Mouse (Mus musculus): Measurements from ENCODE around the gene Ecpas. TPM values are rescaled to one million over a fixed set of nuclear protein-coding genes. Genes with fewer than 3 reads are reported as not detected.

The Ecpas gene
- polyA plus RNA-seq, 1 experiment from 2014 or later: 55.0 TPM

DNA sequence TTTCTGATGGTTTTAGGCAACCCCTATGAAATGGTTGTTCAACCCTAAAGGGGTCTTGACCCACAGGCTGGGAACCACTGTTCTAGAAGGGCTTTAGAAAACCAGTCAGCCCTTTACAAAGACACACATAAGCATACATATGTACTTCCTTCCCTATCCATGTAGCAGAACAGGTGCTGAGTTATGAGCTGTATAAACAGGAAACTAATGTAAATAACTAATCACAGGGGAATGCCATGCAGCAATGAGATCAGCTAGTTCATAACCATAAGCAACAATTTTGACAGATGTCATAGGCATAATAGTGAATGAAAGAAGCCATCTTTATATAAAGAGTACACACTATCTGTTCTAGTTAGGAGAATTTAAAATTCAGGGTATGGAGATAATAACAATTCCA, 29.1 kb upstream of the Ecpas start:
- no peak overlapping the region for H3K4me3 ChIP-seq (replicated peaks; ENCODE audit: low read depth, low read length)

DNA sequence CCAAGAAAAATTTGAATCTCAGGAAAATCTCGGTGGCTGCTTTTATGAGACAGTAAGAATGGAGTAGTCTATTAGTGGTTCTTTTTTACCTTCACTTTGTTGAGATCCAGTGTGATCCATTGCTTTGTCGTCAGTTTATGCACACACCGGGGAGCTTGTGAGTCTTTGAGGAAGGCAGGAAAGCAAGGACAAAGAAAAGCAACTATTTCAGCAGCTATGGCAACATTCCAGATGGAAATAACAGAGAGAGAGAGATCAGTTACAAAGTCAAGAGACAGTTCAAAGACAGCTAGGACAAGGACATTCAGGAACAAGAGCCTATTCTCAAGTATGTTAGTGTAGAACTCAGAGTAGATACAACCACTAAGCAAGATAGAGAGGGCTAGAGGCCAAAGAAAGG, 23.3 kb upstream of the Ecpas start:
- H3K4me1 ChIP-seq (ENCODE audit: control insufficient read depth, insufficient read depth, low read length): no peaks in the 10 kb centered on the region
- DNase-seq: no peak
- no peak overlapping the region for H3K9ac ChIP-seq (replicated peaks; ENCODE audit: low read length)
- H3K27ac ChIP-seq (replicated peaks; ENCODE audit: low read depth, low read length): no peak overlapping the region
- no peaks in the 10 kb centered on the region for H3K27me3 ChIP-seq (ENCODE audit: control insufficient read depth, insufficient read depth, low read length)
- H3K36me3 ChIP-seq (ENCODE audit: control insufficient read depth, insufficient read depth, low read length): no peaks in the 10 kb centered on the region
- H3K4me3 ChIP-seq (replicated peaks; ENCODE audit: low read depth, low read length): no peak overlapping the region
- ATAC-seq (ENCODE audit: low FRiP score, low TSS enrichment): no peak
- no peak overlapping the region for H3K4me2 ChIP-seq (ENCODE audit: low read length)
- 62% methylated on average over 3 of the region's 3 CpGs for WGBS
- H3K9me3 ChIP-seq (ENCODE audit: control insufficient read depth, low read length): no peaks in the 10 kb centered on the region

More for the DNA sequence above, 29.1 kb upstream of the Ecpas start:
- no peaks in the 10 kb centered on the region for H3K27me3 ChIP-seq (ENCODE audit: control insufficient read depth, insufficient read depth, low read length)
- H3K36me3 ChIP-seq (ENCODE audit: control insufficient read depth, insufficient read depth, low read length): no peaks in the 10 kb centered on the region
- H3K9ac ChIP-seq (replicated peaks; ENCODE audit: low read length): no peak overlapping the region
- no peaks in the 10 kb centered on the region for H3K9me3 ChIP-seq (ENCODE audit: control insufficient read depth, low read length)
- DNase-seq (no peak), ATAC-seq (ENCODE audit: low FRiP score, low TSS enrichment) (no peak)
- H3K4me2 ChIP-seq (ENCODE audit: low read length): no peak overlapping the region
- no peak overlapping the region for H3K27ac ChIP-seq (replicated peaks; ENCODE audit: low read depth, low read length)
- no peaks in the 10 kb centered on the region; the same call in 1 of the 2 replicates for H3K4me1 ChIP-seq (ENCODE audit: control insufficient read depth, insufficient read depth, low read length)

DNA sequence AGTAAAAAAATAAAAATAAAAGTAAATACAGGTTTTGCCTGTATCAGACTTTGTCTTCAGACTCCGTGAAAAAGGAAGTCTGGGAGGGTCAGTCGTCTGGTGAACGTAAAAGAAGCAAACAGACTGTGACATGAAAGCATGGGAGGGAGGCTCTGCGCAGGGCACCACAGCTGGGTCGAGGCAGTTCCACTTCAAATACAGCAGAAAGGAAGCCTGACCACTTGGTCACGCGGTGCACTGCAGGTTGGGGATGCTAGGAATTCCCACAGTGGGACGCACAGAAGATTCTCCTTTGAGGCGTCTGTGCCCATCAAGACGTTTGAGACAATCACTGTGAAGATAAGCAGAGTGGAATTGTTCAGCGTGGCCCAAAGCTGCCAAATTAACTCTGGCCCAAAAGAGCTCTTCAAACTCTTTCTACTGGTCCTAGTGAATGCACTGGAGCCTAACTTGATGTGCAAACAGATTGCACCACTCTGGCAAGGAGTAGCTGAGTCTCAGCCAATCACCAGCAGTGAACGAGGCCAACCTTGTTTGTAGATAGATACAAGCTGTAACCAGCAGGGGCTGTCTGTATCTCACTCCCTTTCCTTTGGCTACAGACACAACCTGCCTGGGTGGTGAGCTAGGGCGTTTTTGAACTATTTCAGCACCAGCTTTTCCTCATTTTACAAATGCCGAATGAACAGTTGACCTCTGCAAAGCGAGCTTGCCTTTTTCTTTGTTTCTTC, 22.4 kb upstream of the Ecpas start:
- no peak overlapping the region for H3K27ac ChIP-seq (replicated peaks; ENCODE audit: low read depth, low read length)
- ATAC-seq (ENCODE audit: low FRiP score, low TSS enrichment) (0 out of 2 replicates have a peak, but pooled peaks have one; percentile 67), DNase-seq (peak; percentile 61)
- H3K4me1 ChIP-seq (ENCODE audit: control insufficient read depth, insufficient read depth, low read length): no peaks in the 10 kb centered on the region
- no peaks in the 10 kb centered on the region for H3K36me3 ChIP-seq (ENCODE audit: control insufficient read depth, insufficient read depth, low read length)
- no peak overlapping the region for H3K9ac ChIP-seq (replicated peaks; ENCODE audit: low read length)
- WGBS: 48% methylated on average over 15 of the region's 15 CpGs
- no peak overlapping the region for H3K4me3 ChIP-seq (replicated peaks; ENCODE audit: low read depth, low read length)
- no peaks in the 10 kb centered on the region for H3K9me3 ChIP-seq (ENCODE audit: control insufficient read depth, low read length)
- no peaks in the 10 kb centered on the region for H3K27me3 ChIP-seq (ENCODE audit: control insufficient read depth, insufficient read depth, low read length)
- no peak overlapping the region for H3K4me2 ChIP-seq (ENCODE audit: low read length)

DNA sequence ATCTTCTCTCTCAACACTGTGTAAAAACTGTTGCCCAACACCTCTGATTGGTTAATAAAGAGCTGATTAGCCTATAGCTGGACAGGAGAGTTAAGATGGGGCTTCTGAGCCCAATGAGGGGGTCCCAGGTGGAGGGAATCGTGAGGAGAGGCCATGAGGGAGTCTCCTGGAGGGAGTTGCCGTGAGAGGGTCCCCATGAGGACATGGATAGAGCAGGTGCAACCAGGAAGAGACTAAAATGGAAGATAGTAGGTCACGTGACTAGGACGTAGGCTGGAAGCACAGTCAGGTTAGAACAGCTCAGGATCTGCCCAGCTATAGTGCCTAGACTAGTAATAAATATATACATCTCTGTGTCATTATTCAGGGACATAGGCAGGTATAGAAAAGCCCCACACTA, 21.8 kb upstream of the Ecpas start:
- H3K9ac ChIP-seq (replicated peaks; ENCODE audit: low read length): no peak overlapping the region
- no peak overlapping the region for H3K27ac ChIP-seq (replicated peaks; ENCODE audit: low read depth, low read length)
- H3K27me3 ChIP-seq (ENCODE audit: control insufficient read depth, insufficient read depth, low read length): no peaks in the 10 kb centered on the region
- H3K4me2 ChIP-seq (ENCODE audit: low read length): no peak overlapping the region
- H3K36me3 ChIP-seq (ENCODE audit: control insufficient read depth, insufficient read depth, low read length): no peaks in the 10 kb centered on the region
- DNase-seq (no peak), ATAC-seq (ENCODE audit: low FRiP score, low TSS enrichment) (no peak)
- no peaks in the 10 kb centered on the region for H3K9me3 ChIP-seq (ENCODE audit: control insufficient read depth, low read length)
- H3K4me1 ChIP-seq (ENCODE audit: control insufficient read depth, insufficient read depth, low read length): no peaks in the 10 kb centered on the region
- H3K4me3 ChIP-seq (replicated peaks; ENCODE audit: low read depth, low read length): no peak overlapping the region
- WGBS: 88% methylated on average over 4 of the region's 4 CpGs

- no peak for ATAC-seq (ENCODE audit: low FRiP score, low TSS enrichment)
- no peak for DNase-seq
These were observed 20.0 kb upstream of the Ecpas start for GRCm38 (mm10) chr4:58932541-58932940.

GRCm38 (mm10) chr4:58927661-58928060, 15.1 kb upstream of the Ecpas start:
- Histone ChIP-seq H3K27me3 (ENCODE audit: control insufficient read depth, insufficient read depth, low read length) (no peaks in the 10 kb centered on the region), H3K4me2 (ENCODE audit: low read length) (no peak overlapping the region), H3K9me3 (ENCODE audit: control insufficient read depth, low read length) (peaks cover 8% of the 10 kb centered on the region; the same call in 1 of the 2 replicates), H3K36me3 (ENCODE audit: control insufficient read depth, insufficient read depth, low read length) (no peaks in the 10 kb centered on the region), H3K4me3 (replicated peaks; ENCODE audit: low read depth, low read length) (no peak overlapping the region), H3K9ac (replicated peaks; ENCODE audit: low read length) (no peak overlapping the region), H3K27ac (replicated peaks; ENCODE audit: low read depth, low read length) (no peak overlapping the region), H3K4me1 (ENCODE audit: control insufficient read depth, insufficient read depth, low read length) (no peaks in the 10 kb centered on the region)
- no peak for ATAC-seq (ENCODE audit: low FRiP score, low TSS enrichment)
- no peak for DNase-seq
- WGBS: 69% methylated on average over 3 of the region's 3 CpGs

More at GRCm38 (mm10) chr4:58932541-58932940, 20.0 kb upstream of the Ecpas start:
- Histone ChIP-seq H3K4me1 (ENCODE audit: control insufficient read depth, insufficient read depth, low read length) (no peaks in the 10 kb centered on the region), H3K9ac (replicated peaks; ENCODE audit: low read length) (no peak overlapping the region), H3K27me3 (ENCODE audit: control insufficient read depth, insufficient read depth, low read length) (no peaks in the 10 kb centered on the region), H3K4me2 (ENCODE audit: low read length) (no peak overlapping the region), H3K36me3 (ENCODE audit: control insufficient read depth, insufficient read depth, low read length) (no peaks in the 10 kb centered on the region), H3K27ac (replicated peaks; ENCODE audit: low read depth, low read length) (no peak overlapping the region), H3K9me3 (ENCODE audit: control insufficient read depth, low read length) (no peaks in the 10 kb centered on the region), H3K4me3 (replicated peaks; ENCODE audit: low read depth, low read length) (no peak overlapping the region)
- WGBS: 92% methylated on average over 6 of the region's 6 CpGs

DNA sequence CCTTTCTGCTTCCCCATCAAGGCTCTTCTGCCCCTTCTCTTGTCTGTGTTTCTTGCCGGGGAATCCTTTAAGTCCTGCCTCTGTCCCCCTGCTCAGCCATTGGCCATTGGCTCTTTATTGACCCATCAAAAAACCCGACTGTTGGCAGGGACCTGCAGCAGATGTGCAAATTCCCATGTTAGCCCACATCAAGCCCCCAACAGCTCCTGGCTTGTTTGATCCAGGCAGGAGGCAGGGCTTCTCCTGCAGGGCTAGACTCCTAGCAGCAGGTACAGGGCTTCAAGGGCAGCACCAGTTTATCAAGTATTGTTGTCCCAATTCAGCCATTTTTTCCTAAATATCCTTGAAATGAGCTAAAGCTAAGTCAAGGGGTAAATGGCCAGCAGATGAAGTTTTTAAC, 13.6 kb upstream of the Ecpas start:
- H3K27ac ChIP-seq (replicated peaks; ENCODE audit: low read depth, low read length): no peak overlapping the region
- H3K9me3 ChIP-seq (ENCODE audit: control insufficient read depth, low read length): peaks cover 8% of the 10 kb centered on the region; the same call in 1 of the 2 replicates
- ATAC-seq (ENCODE audit: low FRiP score, low TSS enrichment) (no peak), DNase-seq (no peak)
- no peaks in the 10 kb centered on the region for H3K27me3 ChIP-seq (ENCODE audit: control insufficient read depth, insufficient read depth, low read length)
- no peaks in the 10 kb centered on the region for H3K4me1 ChIP-seq (ENCODE audit: control insufficient read depth, insufficient read depth, low read length)
- H3K4me2 ChIP-seq (ENCODE audit: low read length): no peak overlapping the region
- 41% methylated on average over 2 of the region's 2 CpGs for WGBS
- H3K4me3 ChIP-seq (replicated peaks; ENCODE audit: low read depth, low read length): no peak overlapping the region
- H3K36me3 ChIP-seq (ENCODE audit: control insufficient read depth, insufficient read depth, low read length): no peaks in the 10 kb centered on the region
- H3K9ac ChIP-seq (replicated peaks; ENCODE audit: low read length): no peak overlapping the region

DNA sequence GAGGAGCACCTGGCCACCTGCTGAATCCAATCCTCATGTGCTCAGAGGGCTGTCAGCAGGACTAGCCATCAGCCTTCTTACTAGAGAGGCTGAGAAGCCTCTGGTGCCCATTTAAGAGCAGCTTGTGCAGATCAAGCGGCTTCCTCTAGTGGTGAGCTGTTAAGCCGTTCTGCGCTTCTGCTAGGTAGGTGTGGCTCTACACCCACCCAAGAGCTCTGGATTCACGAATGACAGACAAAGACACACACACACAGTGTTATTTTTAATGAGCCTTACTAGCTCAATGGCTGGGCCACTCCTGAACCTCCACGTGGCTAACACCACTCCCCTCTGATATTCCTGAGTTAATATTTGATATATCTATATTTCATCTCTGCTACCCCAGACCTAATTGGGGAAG, 13.1 kb upstream of the Ecpas start:
- Histone ChIP-seq H3K9me3 (ENCODE audit: control insufficient read depth, low read length) (peaks cover 8% of the 10 kb centered on the region; the same call in 1 of the 2 replicates), H3K9ac (replicated peaks; ENCODE audit: low read length) (no peak overlapping the region), H3K4me3 (replicated peaks; ENCODE audit: low read depth, low read length) (no peak overlapping the region), H3K4me2 (ENCODE audit: low read length) (no peak overlapping the region), H3K27me3 (ENCODE audit: control insufficient read depth, insufficient read depth, low read length) (no peaks in the 10 kb centered on the region), H3K36me3 (ENCODE audit: control insufficient read depth, insufficient read depth, low read length) (no peaks in the 10 kb centered on the region), H3K4me1 (ENCODE audit: control insufficient read depth, insufficient read depth, low read length) (no peaks in the 10 kb centered on the region), H3K27ac (replicated peaks; ENCODE audit: low read depth, low read length) (no peak overlapping the region)
- WGBS: 53% methylated on average over 5 of the region's 5 CpGs
- ATAC-seq (ENCODE audit: low FRiP score, low TSS enrichment): no peak
- DNase-seq: no peak

DNA sequence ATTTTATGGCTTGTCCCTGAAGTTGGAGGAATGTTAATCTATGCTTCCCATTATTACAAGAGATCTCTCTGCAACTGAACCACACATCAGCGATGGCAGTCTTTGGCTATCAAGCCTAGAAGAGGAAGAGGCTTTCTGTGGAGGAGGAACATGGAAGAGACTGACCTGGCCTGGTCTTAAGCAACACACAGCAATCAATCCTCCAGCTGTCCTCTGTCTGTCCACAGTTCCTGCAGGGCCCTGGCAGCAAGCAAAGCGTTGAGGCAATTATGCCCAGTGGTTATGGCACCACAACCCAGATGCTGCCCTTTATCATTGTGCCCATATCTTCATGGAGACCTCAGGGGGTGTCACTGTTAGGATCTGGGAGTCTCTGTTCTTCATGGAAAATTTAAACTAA, 11.4 kb upstream of the Ecpas start:
- H3K27ac ChIP-seq (replicated peaks; ENCODE audit: low read depth, low read length): no peak overlapping the region
- DNase-seq: no peak
- H3K9me3 ChIP-seq (ENCODE audit: control insufficient read depth, low read length): peaks cover 8% of the 10 kb centered on the region; the same call in 1 of the 2 replicates

More for the DNA sequence above, 11.4 kb upstream of the Ecpas start:
- WGBS: 86% methylated on average over 2 of the region's 2 CpGs
- no peak for ATAC-seq (ENCODE audit: low FRiP score, low TSS enrichment)
- H3K4me1 ChIP-seq (ENCODE audit: control insufficient read depth, insufficient read depth, low read length): no peaks in the 10 kb centered on the region
- no peaks in the 10 kb centered on the region for H3K27me3 ChIP-seq (ENCODE audit: control insufficient read depth, insufficient read depth, low read length)
- H3K4me2 ChIP-seq (ENCODE audit: low read length): no peak overlapping the region
- no peak overlapping the region for H3K4me3 ChIP-seq (replicated peaks; ENCODE audit: low read depth, low read length)
- no peaks in the 10 kb centered on the region for H3K36me3 ChIP-seq (ENCODE audit: control insufficient read depth, insufficient read depth, low read length)
- no peak overlapping the region for H3K9ac ChIP-seq (replicated peaks; ENCODE audit: low read length)

Data from midbrain, embryonic 14.5 days (tissue).